Mouse (Mus musculus) gonadal fat pad, adult 2 months (tissue): ENCODE data around the gene Gstp2. TPM values are rescaled to one million over a fixed set of nuclear protein-coding genes. Genes with fewer than 3 reads are reported as not detected.

Experiments used
- polyA plus RNA-seq: library from polyadenylated mRNA; depleted of rRNA; stranded (reverse); fragments of >200 nt; gene quantifications from 2 replicates; pipeline ENCODE4 v1.2.3, GENCODE M21; 2012; rRNA removed

Gene Gstp2
- polyA plus RNA-seq, 1 experiment = 39.9 TPM

Other genes starting within 250 kb of the Gstp2 start
- 53.3 and 55.9 TPM in 2 replicates for gene Chka, start 194.2 kb downstream of the Gstp2 start, polyA plus RNA-seq
- 61.0 and 75.4 TPM in 2 replicates for gene Tcirg1, start 138.9 kb downstream of the Gstp2 start, polyA plus RNA-seq
- gene Ndufs8, start 133.2 kb downstream of the Gstp2 start, polyA plus RNA-seq = 225 and 260 TPM in 2 replicates
- 9.2 and 12.7 TPM in 2 replicates for gene Aldh3b1, start 116.2 kb downstream of the Gstp2 start, polyA plus RNA-seq
- gene Unc93b1, start 110.8 kb downstream of the Gstp2 start, polyA plus RNA-seq = 93.7 TPM in 2 replicates
- 0.51 and 0.86 TPM in 2 replicates for gene Aldh3b3, start 87.4 kb downstream of the Gstp2 start, polyA plus RNA-seq
- gene Aldh3b2, start 73.7 kb downstream of the Gstp2 start, polyA plus RNA-seq = 20.1 and 30.9 TPM in 2 replicates
- 45.4 and 50.9 TPM in 2 replicates for gene Acy3, start 59.5 kb downstream of the Gstp2 start, polyA plus RNA-seq
- gene Tbx10, start 53.3 kb downstream of the Gstp2 start, polyA plus RNA-seq = not detected in 2 replicates
- 10.2 and 19.7 TPM in 2 replicates for gene Nudt8, start 45.4 kb downstream of the Gstp2 start, polyA plus RNA-seq
- gene Gm49405, start 45.4 kb downstream of the Gstp2 start, polyA plus RNA-seq = 1.3 and 1.4 TPM in 2 replicates
- 5.5 and 6.1 TPM in 2 replicates for gene Doc2g, start 42.7 kb downstream of the Gstp2 start, polyA plus RNA-seq
- 152 and 165 TPM in 2 replicates for gene Ndufv1, start 33.2 kb downstream of the Gstp2 start, polyA plus RNA-seq
- gene Gstp1, start 8.0 kb downstream of the Gstp2 start, polyA plus RNA-seq = 787 and 813 TPM in 2 replicates
- gene Gstp3, start 13.5 kb upstream of the Gstp2 start, polyA plus RNA-seq = 0.93 and 3.0 TPM in 2 replicates
- not detected in 2 replicates for gene Cabp2, start 35.6 kb upstream of the Gstp2 start, polyA plus RNA-seq
- gene Cdk2ap2, start 51.2 kb upstream of the Gstp2 start, polyA plus RNA-seq = 162 and 208 TPM in 2 replicates
- 68.4 and 81.9 TPM in 2 replicates for gene Pitpnm1, start 54.0 kb upstream of the Gstp2 start, polyA plus RNA-seq
- gene Aip, start 79.8 kb upstream of the Gstp2 start, polyA plus RNA-seq = 99.1 and 121 TPM in 2 replicates
- 0.20 and 0.39 TPM in 2 replicates for gene Gpr152, start 93.8 kb upstream of the Gstp2 start, polyA plus RNA-seq
- gene Cabp4, start 98.0 kb upstream of the Gstp2 start, polyA plus RNA-seq = 0.15 and 0.28 TPM in 2 replicates
- 251 and 287 TPM in 2 replicates for gene Coro1b, start 102.6 kb upstream of the Gstp2 start, polyA plus RNA-seq
- gene Ptprcap, start 107.6 kb upstream of the Gstp2 start, polyA plus RNA-seq = 5.8 and 5.9 TPM in 2 replicates
- 31.1 and 32.0 TPM in 2 replicates for gene Rps6kb2, start 117.3 kb upstream of the Gstp2 start, polyA plus RNA-seq
- gene Carns1, start 129.5 kb upstream of the Gstp2 start, polyA plus RNA-seq = 8.4 and 10.0 TPM in 2 replicates
- gene Tbc1d10c, start 145.3 kb upstream of the Gstp2 start, polyA plus RNA-seq = 3.6 and 4.5 TPM in 2 replicates
- gene Ppp1ca, start 146.0 kb upstream of the Gstp2 start, polyA plus RNA-seq = 570 and 585 TPM in 2 replicates
- 27.3 and 31.9 TPM in 2 replicates for gene Rad9a, start 155.6 kb upstream of the Gstp2 start, polyA plus RNA-seq
- gene Clcf1, start 168.2 kb upstream of the Gstp2 start, polyA plus RNA-seq = 6.6 and 7.9 TPM in 2 replicates
- 1.2 TPM in 1 of 2 replicates, not detected in the other for gene AC109138.7, start 168.3 kb upstream of the Gstp2 start, polyA plus RNA-seq
- 111 and 164 TPM in 2 replicates for gene Pold4, start 185.9 kb upstream of the Gstp2 start, polyA plus RNA-seq
- gene Ssh3, start 223.2 kb upstream of the Gstp2 start, polyA plus RNA-seq = 87.3 and 91.4 TPM in 2 replicates
- gene Ankrd13d, start 237.1 kb upstream of the Gstp2 start, polyA plus RNA-seq = 12.6 and 13.7 TPM in 2 replicates